Mouse (Mus musculus): Measurements from ENCODE around the gene Fbxw26. TPM values are rescaled to one million over a fixed set of nuclear protein-coding genes. Genes with fewer than 3 reads are reported as not detected.
"Not testable (repeated sequence)": the region's sequence is repeated elsewhere in the genome, so short reads cannot be mapped to it uniquely, and the experiment has no call there.

Fbxw26 gene
- polyA plus RNA-seq (2015; fragmentation: Nextera tagmentation; extraction: Ambion mirVana) = not detected in 2 replicates

- not testable (repeated sequence) for H3K27ac ChIP-seq; H3K4me1 ChIP-seq (replicated peaks); H3K36me3 ChIP-seq; H3K4me3 ChIP-seq; ATAC-seq (replicated peaks; ENCODE audit: insufficient number of reproducible peaks, insufficient read depth, low FRiP score, low read depth); H3K27me3 ChIP-seq; H3K9me3 ChIP-seq (replicated peaks); H3K9ac ChIP-seq; H3K4me2 ChIP-seq
- 69% methylated on average over 3 of the region's 3 CpGs for WGBS
These were observed at the start of gene Fbxw26 for GRCm38 (mm10) chr9:109745989-109746388. TSS of gene Fbxw26 (minus strand) at chr9:109746089.

DNA sequence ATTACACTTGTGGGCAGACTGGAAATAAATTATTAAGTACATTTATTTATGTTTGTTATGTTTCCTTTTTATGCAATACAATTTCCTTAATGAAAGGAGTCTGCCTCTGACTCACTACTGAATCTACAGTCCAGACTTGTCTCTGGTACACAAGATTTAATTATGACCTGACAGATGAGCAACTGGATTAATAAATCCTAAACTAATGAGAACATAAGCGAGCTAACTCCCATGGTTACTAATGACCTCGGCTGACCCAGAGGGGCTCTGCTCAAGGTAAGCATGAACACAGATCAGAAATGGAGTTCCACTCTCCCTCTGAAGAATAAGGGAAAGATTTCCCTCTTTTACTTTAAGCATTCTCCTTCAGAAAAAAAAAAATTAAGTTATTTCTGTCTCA lies 49.3 kb upstream of the Fbxw26 start:
- ATAC-seq (replicated peaks; ENCODE audit: insufficient number of reproducible peaks, insufficient read depth, low FRiP score, low read depth) = no peak
- Histone ChIP-seq H3K27ac (no peak overlapping the region), H3K4me3 (no peak overlapping the region), H3K9ac (no peak overlapping the region), H3K4me1 (replicated peaks) (no peaks in the 10 kb centered on the region), H3K4me2 (no peak overlapping the region), H3K9me3 (replicated peaks) (no peaks in the 10 kb centered on the region), H3K36me3 (no peaks in the 10 kb centered on the region), H3K27me3 (no peaks in the 10 kb centered on the region)
- WGBS = 83% methylated on average over 2 of the region's 2 CpGs

GRCm38 (mm10) chr9:109790570-109790969 lies 44.7 kb upstream of the Fbxw26 start, which contains the start of gene Fbxw27:
TSS of gene Fbxw27 (minus strand) at chr9:109790670.
- H3K9ac ChIP-seq; H3K4me2 ChIP-seq; H3K4me3 ChIP-seq; H3K36me3 ChIP-seq; H3K9me3 ChIP-seq (replicated peaks); H3K27ac ChIP-seq; H3K4me1 ChIP-seq (replicated peaks); H3K27me3 ChIP-seq; ATAC-seq (replicated peaks; ENCODE audit: insufficient number of reproducible peaks, insufficient read depth, low FRiP score, low read depth): not testable (repeated sequence)
- 75% methylated on average over 4 of the region's 4 CpGs for WGBS

GRCm38 (mm10) chr9:109766841-109767240 lies 21.0 kb upstream of the Fbxw26 start:
- not testable (repeated sequence) for ATAC-seq (replicated peaks; ENCODE audit: insufficient number of reproducible peaks, insufficient read depth, low FRiP score, low read depth); H3K9me3 ChIP-seq (replicated peaks); H3K36me3 ChIP-seq; H3K9ac ChIP-seq; H3K4me2 ChIP-seq; H3K4me3 ChIP-seq; H3K27me3 ChIP-seq; H3K4me1 ChIP-seq (replicated peaks); H3K27ac ChIP-seq
- 74% methylated on average over 1 of the region's 1 CpGs for WGBS

- ATAC-seq (replicated peaks; ENCODE audit: insufficient number of reproducible peaks, insufficient read depth, low FRiP score, low read depth); H3K4me3 ChIP-seq; H3K4me1 ChIP-seq (replicated peaks); H3K9ac ChIP-seq; H3K36me3 ChIP-seq; H3K9me3 ChIP-seq (replicated peaks); H3K4me2 ChIP-seq; H3K27ac ChIP-seq; H3K27me3 ChIP-seq: not testable (repeated sequence)
- 69% methylated on average over 4 of the region's 4 CpGs for WGBS
These were observed 43.3 kb downstream of the Fbxw26 start, which contains the start of gene Fbxw18 for GRCm38 (mm10) chr9:109702600-109702999. TSS of gene Fbxw18 (minus strand) at chr9:109702700.

GRCm38 (mm10) chr9:109685299-109685698 lies 60.6 kb downstream of the Fbxw26 start:
- Histone ChIP-seq H3K36me3 (no peaks in the 10 kb centered on the region), H3K27ac (no peak overlapping the region), H3K9ac (no peak overlapping the region), H3K4me2 (no peak overlapping the region), H3K27me3 (no peaks in the 10 kb centered on the region), H3K4me1 (replicated peaks) (no peaks in the 10 kb centered on the region), H3K4me3 (no peak overlapping the region), H3K9me3 (replicated peaks) (no peaks in the 10 kb centered on the region)
- WGBS = 14% methylated on average over 1 of the region's 1 CpGs
- ATAC-seq (replicated peaks; ENCODE audit: insufficient number of reproducible peaks, insufficient read depth, low FRiP score, low read depth) = no peak

Other genes with a start within 250 kb of the Fbxw26 start
- not detected in 2 replicates for gene Fbxw15, start 177.8 kb downstream of the Fbxw26 start, polyA plus RNA-seq (2015; fragmentation: Nextera tagmentation; extraction: Ambion mirVana)
- gene Fbxw24, start 120.0 kb downstream of the Fbxw26 start, polyA plus RNA-seq (2015; fragmentation: Nextera tagmentation; extraction: Ambion mirVana) = not detected in 2 replicates
- not detected in 2 replicates for gene Fbxw25, start 81.4 kb downstream of the Fbxw26 start, polyA plus RNA-seq (2015; fragmentation: Nextera tagmentation; extraction: Ambion mirVana)
- gene Fbxw18, start 43.4 kb downstream of the Fbxw26 start, polyA plus RNA-seq (2015; fragmentation: Nextera tagmentation; extraction: Ambion mirVana) = not detected in 2 replicates
- gene Fbxw27, start 44.6 kb upstream of the Fbxw26 start, polyA plus RNA-seq (2015; fragmentation: Nextera tagmentation; extraction: Ambion mirVana) = not detected in 2 replicates
- gene Spink8, start 66.2 kb upstream of the Fbxw26 start, polyA plus RNA-seq (2015; fragmentation: Nextera tagmentation; extraction: Ambion mirVana) = 1.4 TPM in 1 of 2 replicates, not detected in the other
- 47.5 and 54.3 TPM in 2 replicates for gene Nme6, start 86.7 kb upstream of the Fbxw26 start, polyA plus RNA-seq (2015; fragmentation: Nextera tagmentation; extraction: Ambion mirVana)
- gene Camp, start 103.5 kb upstream of the Fbxw26 start, polyA plus RNA-seq (2015; fragmentation: Nextera tagmentation; extraction: Ambion mirVana) = 2.0 and 3.7 TPM in 2 replicates
- gene Cdc25a, start 129.5 kb upstream of the Fbxw26 start, polyA plus RNA-seq (2015; fragmentation: Nextera tagmentation; extraction: Ambion mirVana) = 12.0 and 17.9 TPM in 2 replicates
- gene Map4, start 185.4 kb upstream of the Fbxw26 start, polyA plus RNA-seq (2015; fragmentation: Nextera tagmentation; extraction: Ambion mirVana) = 77.6 and 88.1 TPM in 2 replicates

Measured in heart, embryonic 15.5 days (tissue).